Mouse (Mus musculus) liver, embryonic 11.5 days (tissue): ENCODE data around the gene Atp1a4. TPM values are rescaled to one million over a fixed set of nuclear protein-coding genes. Genes with fewer than 3 reads are reported as not detected.
"Not testable (repeated sequence)": the region's sequence is repeated elsewhere in the genome, so short reads cannot be mapped to it uniquely, and the experiment has no call there.

Experiments
- ATAC-seq: fragments of 200-750 bp; cut with Nextera tagmentation; replicated peaks from 2 replicates; pipeline ENCODE4 v1.8.0; 2017; ENCODE audit warnings: moderate number of reproducible peaks, mild to moderate bottlenecking, moderate TSS enrichment, moderate library complexity; ENCODE audit not compliant: low FRiP score
- DNase-seq: peaks from one replicate; pipeline ENCODE4 v3.0.0-alpha.2; 2017; ENCODE audit warnings: low spot score
- H3K27ac ChIP-seq: fragments of 300-500 bp; sonication (generic); 2 replicates; pipeline ENCODE4 v1.5.1; 2014; ENCODE audit warnings: mild to moderate bottlenecking, low read depth, low read length, control low read depth
- H3K27me3 ChIP-seq: fragments of 300-500 bp; sonication (generic); replicated peaks from 2 replicates; pipeline ENCODE4 v1.6.1; 2014; ENCODE audit warnings: low read length, mixed read lengths; ENCODE audit not compliant: control insufficient read depth, insufficient read depth
- H3K36me3 ChIP-seq: fragments of 300-500 bp; sonication (generic); 2 replicates; pipeline ENCODE4 v1.6.1; 2014; ENCODE audit warnings: mild to moderate bottlenecking, low read length, moderate library complexity, mixed read lengths; ENCODE audit not compliant: control insufficient read depth, insufficient read depth
- H3K4me1 ChIP-seq: fragments of 300-500 bp; sonication (generic); replicated peaks from 2 replicates; pipeline ENCODE4 v1.6.1; 2014; ENCODE audit warnings: low read length, mixed read lengths; ENCODE audit not compliant: control insufficient read depth, insufficient read depth
- H3K4me2 ChIP-seq: fragments of 300-500 bp; sonication (generic); 2 replicates; pipeline ENCODE4 v1.6.1; 2014; ENCODE audit warnings: mild to moderate bottlenecking, control low read depth, moderate library complexity
- H3K4me3 ChIP-seq: fragments of 300-500 bp; sonication (generic); 2 replicates; pipeline ENCODE4 v1.5.1; 2014; ENCODE audit warnings: low read depth, low read length, control low read depth
- H3K9ac ChIP-seq: fragments of 300-500 bp; sonication (generic); 2 replicates; pipeline ENCODE4 v1.6.1; 2014; ENCODE audit warnings: low read depth, low read length, control low read depth
- H3K9me3 ChIP-seq: fragments of 300-500 bp; sonication (generic); 2 replicates; pipeline ENCODE4 v1.6.1; 2016; ENCODE audit warnings: low read length, inconsistent platforms, mixed read lengths; ENCODE audit not compliant: control insufficient read depth
- WGBS: fragments of 180-500 bp; shearing (Covaris S2); extraction: QIAGEN DNeasy Blood & Tissue Kit; methylation state at CpG from one replicate; pipeline ENCODE4 v1.1.7; 2014; 5-methylcytosine and 5-hydroxymethylcytosine counted together
- polyA plus RNA-seq: library from polyadenylated mRNA; unstranded; fragments of >200 nt; fragmentation: Nextera tagmentation; extraction: Ambion mirVana; gene quantifications from 2 replicates; pipeline ENCODE4 v1.2.1, GENCODE M21; 2014

Atp1a4 gene
- polyA plus RNA-seq, 1 experiment from 2014 or later, result not detected

- not testable (repeated sequence) for H3K27ac ChIP-seq, H3K9me3 ChIP-seq, H3K4me3 ChIP-seq, H3K9ac ChIP-seq, ATAC-seq, DNase-seq, H3K4me1 ChIP-seq, H3K36me3 ChIP-seq
- Histone ChIP-seq H3K4me2 (peak overlapping the region; percentile 21), H3K27me3 (peaks cover 18% of the 10 kb centered on the region)
- 27% methylated on average over 23 of the region's 23 CpGs for WGBS
Measured at GRCm38 (mm10) chr1:172244645-172245044, 13.6 kb downstream of the Atp1a4 start.

- Histone ChIP-seq H3K36me3 (no peaks in the 10 kb centered on the region), H3K4me1 (no peaks in the 10 kb centered on the region), H3K9ac (no peak overlapping the region), H3K9me3 (no peaks in the 10 kb centered on the region), H3K4me2 (peak overlapping the region; percentile 21; the same call in 1 of the 2 replicates), H3K27ac (no peak overlapping the region), H3K27me3 (peaks cover 18% of the 10 kb centered on the region), H3K4me3 (no peak overlapping the region)
- 22% methylated on average over 16 of the region's 16 CpGs for WGBS
- no peak for ATAC-seq
- DNase-seq, result no peak
Measured at GRCm38 (mm10) chr1:172243547-172244205, 14.5 kb downstream of the Atp1a4 start.

DNA sequence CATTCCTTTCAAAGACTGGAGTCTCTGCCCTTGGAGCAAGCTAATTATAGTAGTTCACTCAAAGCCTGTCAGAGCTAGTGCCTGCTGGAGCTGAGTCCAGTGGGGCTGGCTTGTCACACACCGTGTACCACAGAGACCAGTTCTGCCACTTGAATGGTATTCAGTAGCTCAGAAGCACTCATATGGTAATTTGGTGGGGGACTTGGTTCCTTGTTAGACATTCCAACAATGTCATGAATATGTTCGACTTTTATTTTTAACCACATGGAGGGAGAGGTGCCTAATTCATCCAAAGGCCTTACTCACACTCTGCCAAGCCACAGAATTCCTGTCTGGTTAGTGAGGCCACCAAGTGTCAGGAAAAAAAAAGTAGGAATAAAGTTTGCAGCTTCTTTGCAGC, 15.8 kb downstream of the Atp1a4 start:
- no peaks in the 10 kb centered on the region for H3K4me1 ChIP-seq
- 61% methylated on average over 2 of the region's 2 CpGs for WGBS
- H3K36me3 ChIP-seq, result no peaks in the 10 kb centered on the region
- no peak overlapping the region for H3K4me3 ChIP-seq
- no peak overlapping the region for H3K4me2 ChIP-seq
- no peak overlapping the region for H3K27ac ChIP-seq
- ATAC-seq (no peak), DNase-seq (no peak)
- H3K27me3 ChIP-seq, result peaks cover 18% of the 10 kb centered on the region
- H3K9me3 ChIP-seq, result no peaks in the 10 kb centered on the region
- H3K9ac ChIP-seq, result no peak overlapping the region

GRCm38 (mm10) chr1:172240945-172241708, 17.1 kb downstream of the Atp1a4 start:
- no peaks in the 10 kb centered on the region for H3K9me3 ChIP-seq
- whole genome bisulfite sequencing, result 50% methylated on average over 6 of the region's 6 CpGs
- H3K27ac ChIP-seq, result no peak overlapping the region
- no peak for DNase-seq
- peaks cover 18% of the 10 kb centered on the region for H3K27me3 ChIP-seq
- no peaks in the 10 kb centered on the region for H3K36me3 ChIP-seq
- no peak overlapping the region for H3K9ac ChIP-seq
- H3K4me2 ChIP-seq, result no peak overlapping the region
- no peak overlapping the region for H3K4me3 ChIP-seq
- no peaks in the 10 kb centered on the region for H3K4me1 ChIP-seq
- no peak for ATAC-seq

- H3K27ac ChIP-seq, result no peak overlapping the region
- no peaks in the 10 kb centered on the region for H3K36me3 ChIP-seq
- no peaks in the 10 kb centered on the region for H3K27me3 ChIP-seq
- 76% methylated on average over 1 of the region's 1 CpGs for WGBS
- no peak for ATAC-seq
- H3K4me1 ChIP-seq, result no peaks in the 10 kb centered on the region
- H3K4me3 ChIP-seq, result no peak overlapping the region
- no peaks in the 10 kb centered on the region for H3K9me3 ChIP-seq
- H3K4me2 ChIP-seq, result no peak overlapping the region
- no peak overlapping the region for H3K9ac ChIP-seq
- DNase-seq, result no peak
Measured at GRCm38 (mm10) chr1:172229215-172229614, 29.0 kb downstream of the Atp1a4 start.

- Histone ChIP-seq H3K9ac (no peak overlapping the region), H3K4me3 (no peak overlapping the region), H3K9me3 (no peaks in the 10 kb centered on the region), H3K36me3 (no peaks in the 10 kb centered on the region), H3K4me2 (no peak overlapping the region), H3K27ac (no peak overlapping the region), H3K4me1 (no peaks in the 10 kb centered on the region), H3K27me3 (no peaks in the 10 kb centered on the region)
- DNase-seq, result no peak
- ATAC-seq, result no peak
- 72% methylated on average over 2 of the region's 2 CpGs for WGBS
Measured at GRCm38 (mm10) chr1:172228209-172228608, 30.0 kb downstream of the Atp1a4 start.

DNA sequence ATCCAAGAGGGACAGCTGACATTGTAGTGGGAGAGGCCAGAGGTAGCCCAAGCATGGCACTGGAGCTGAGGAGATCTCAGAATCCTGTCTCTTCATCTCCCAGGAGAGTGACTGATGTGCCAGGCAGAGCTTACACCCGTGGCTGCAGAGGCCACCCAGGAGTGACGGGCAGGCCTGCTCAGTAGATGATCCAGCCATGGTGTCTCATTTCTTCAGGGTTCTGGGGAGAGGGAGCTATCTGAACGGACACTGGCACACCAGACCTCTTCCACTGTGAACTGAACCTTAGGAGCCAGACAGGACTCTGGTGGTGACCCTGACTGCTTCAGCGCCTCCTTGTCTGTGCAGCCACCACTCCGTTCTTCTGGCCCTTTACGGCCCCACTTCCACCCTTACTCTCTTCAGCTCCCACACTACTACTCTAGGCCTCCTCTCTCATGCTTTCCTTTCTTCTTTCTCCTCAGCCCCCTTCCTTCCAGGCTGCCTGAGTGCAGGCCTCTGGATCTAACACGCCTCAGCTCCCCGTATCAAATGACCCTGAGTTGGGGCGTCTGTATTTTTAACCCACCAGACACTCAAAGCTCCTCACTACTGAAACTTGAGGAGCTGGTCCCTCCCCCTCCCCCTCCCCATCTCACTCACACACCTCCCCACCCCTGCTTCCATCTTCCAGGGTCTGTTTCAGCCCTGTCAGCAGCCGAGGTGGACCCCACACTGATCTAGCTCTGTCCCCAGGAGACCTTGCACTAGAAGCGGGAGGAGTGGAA, 36.7 kb downstream of the Atp1a4 start:
- Histone ChIP-seq H3K27me3 (no peaks in the 10 kb centered on the region), H3K4me2 (no peak overlapping the region), H3K27ac (no peak overlapping the region), H3K9ac (no peak overlapping the region), H3K4me3 (no peak overlapping the region), H3K36me3 (no peaks in the 10 kb centered on the region), H3K4me1 (peaks cover 3% of the 10 kb centered on the region), H3K9me3 (no peaks in the 10 kb centered on the region)
- no peak for DNase-seq
- no peak for ATAC-seq
- 49% methylated on average over 11 of the region's 11 CpGs for WGBS

- Histone ChIP-seq H3K4me1 (peaks cover 3% of the 10 kb centered on the region), H3K36me3 (no peaks in the 10 kb centered on the region), H3K27me3 (no peaks in the 10 kb centered on the region), H3K27ac (no peak overlapping the region; the same call in 1 of the 2 replicates), H3K9ac (no peak overlapping the region), H3K9me3 (no peaks in the 10 kb centered on the region), H3K4me3 (no peak overlapping the region), H3K4me2 (no peak overlapping the region)
- no peak for ATAC-seq
- 62% methylated on average over 10 of the region's 10 CpGs for WGBS
- no peak for DNase-seq
Measured at GRCm38 (mm10) chr1:172220414-172220813, 37.8 kb downstream of the Atp1a4 start.
